Mouse (Mus musculus) thymus, adult 2 months (tissue): ENCODE data around the gene Lypd6b.

Source experiments
- CTCF ChIP-seq: fragments of 200-500 bp; IDR thresholded peaks from 2 replicates; pipeline ENCODE4 v1.5.1; 2012; ENCODE audit warnings: mild to moderate bottlenecking, control low read depth, low read length, moderate library complexity, borderline replicate concordance; ENCODE audit not compliant: control insufficient read depth, poor library complexity, insufficient read depth; ENCODE audit errors: extremely low read depth
- POLR2A ChIP-seq: fragments of 200-500 bp; IDR thresholded peaks from 2 replicates; pipeline ENCODE4 v1.6.1; 2012; ENCODE audit warnings: mild to moderate bottlenecking, low read length, control low read depth, moderate library complexity; ENCODE audit not compliant: control insufficient read depth, poor library complexity, insufficient read depth; ENCODE audit errors: extremely low read depth

DNA sequence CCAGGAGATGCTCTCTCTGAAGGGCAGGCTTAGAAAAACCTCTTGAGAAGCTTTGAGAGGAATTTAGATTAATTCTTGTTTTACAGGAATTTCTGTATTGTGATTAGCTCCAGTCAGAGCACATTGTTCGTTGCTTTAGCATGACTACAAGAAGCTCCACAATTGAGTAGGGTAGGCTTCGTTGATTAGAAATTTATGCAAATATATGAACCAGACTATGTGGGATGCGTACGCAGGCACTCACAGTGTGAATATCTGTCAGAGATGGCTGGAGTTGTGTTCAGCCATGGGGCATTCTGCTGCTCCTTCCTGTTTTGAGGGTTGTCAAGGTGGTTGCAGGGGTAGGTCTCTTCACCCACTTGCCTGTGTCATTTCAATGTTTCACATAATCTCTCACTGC lies 100.9 kb downstream of the Lypd6b start:
- TF ChIP-seq POLR2A (no peak), CTCF (no peak)
